Mouse (Mus musculus) E14TG2a.4 (cell line): ENCODE measurements at regions not wholly inside any gene's neighbourhood (a gene's known extent, or its start where the extent isn't known, plus 50 kb on each side); places are given as distances from the start of the nearest gene placed in this dataset.

Experiments used
- CTCF ChIP-seq: conservative IDR thresholded peaks from 2 replicates; pipeline ENCODE4 v1.5.1; 2014; ENCODE audit warnings: low read length
- NANOG ChIP-seq: IDR thresholded peaks from 2 replicates; pipeline ENCODE4 v1.6.1; 2014; ENCODE audit warnings: borderline replicate concordance, low read length, mixed read lengths
- POU5F1 ChIP-seq: IDR thresholded peaks from 2 replicates; pipeline ENCODE4 v1.6.1; 2014; ENCODE audit warnings: low read length, borderline replicate concordance

DNA sequence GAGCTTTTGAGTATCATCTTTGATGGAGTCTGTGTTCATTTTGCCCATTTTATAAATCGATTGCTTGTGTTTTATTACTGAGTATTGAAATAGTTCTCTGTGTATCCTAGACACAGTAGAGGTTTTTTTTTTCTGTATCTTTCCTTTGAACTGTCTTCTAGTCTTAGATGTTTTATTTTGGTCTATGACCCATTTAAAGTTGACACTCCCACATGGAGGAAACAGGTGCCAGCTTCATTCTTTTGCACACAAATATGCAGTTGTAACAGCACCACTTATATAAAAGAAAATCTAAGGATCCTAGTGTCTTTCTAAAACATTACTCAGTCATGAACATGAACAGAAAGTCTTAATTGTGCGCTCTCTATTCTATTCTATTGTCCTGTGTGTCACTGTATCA is 230.2 kb upstream of the Nsun2 start:
- TF ChIP-seq CTCF (no peak), NANOG (no peak), POU5F1 (no peak)
